Mouse (Mus musculus) lung, postnatal 0 days (tissue): ENCODE data around the gene Dmwd. TPM values are rescaled to one million over a fixed set of nuclear protein-coding genes. Genes with fewer than 3 reads are reported as not detected.
"Not testable (repeated sequence)": the region's sequence is repeated elsewhere in the genome, so short reads cannot be mapped to it uniquely, and the experiment has no call there.

Experiments
- ATAC-seq: fragments of 200-750 bp; cut with Nextera tagmentation; 2 replicates; pipeline ENCODE4 v1.8.0; 2017; ENCODE audit warnings: moderate library complexity
- DNase-seq: peaks from one replicate; pipeline ENCODE4 v3.0.0-alpha.2; 2016; ENCODE audit warnings: low spot score
- H3K27ac ChIP-seq: fragments of 300-500 bp; sonication (generic); 2 replicates; pipeline ENCODE4 v1.5.1; 2014; ENCODE audit warnings: antibody characterized with exemption, mild to moderate bottlenecking, low read length, mixed read lengths
- H3K27me3 ChIP-seq: fragments of 300-500 bp; sonication (generic); replicated peaks from 2 replicates; pipeline ENCODE4 v1.6.1; 2014; ENCODE audit warnings: low read length, mixed read lengths; ENCODE audit not compliant: insufficient read depth
- H3K36me3 ChIP-seq: fragments of 300-500 bp; sonication (generic); 2 replicates; pipeline ENCODE4 v1.6.1; 2014; ENCODE audit warnings: low read length, mixed read lengths; ENCODE audit not compliant: insufficient read depth
- H3K4me1 ChIP-seq: fragments of 300-500 bp; sonication (generic); 2 replicates; pipeline ENCODE4 v1.6.1; 2014; ENCODE audit warnings: antibody characterized with exemption, low read depth, low read length, mixed read lengths; ENCODE audit not compliant: insufficient read depth
- H3K4me2 ChIP-seq: fragments of 300-500 bp; sonication (generic); replicated peaks from 2 replicates; pipeline ENCODE4 v1.6.1; 2014; ENCODE audit warnings: low read depth, mild to moderate bottlenecking, low read length, moderate library complexity, mixed read lengths
- H3K4me3 ChIP-seq: fragments of 300-500 bp; sonication (generic); 2 replicates; pipeline ENCODE4 v1.5.1; 2014; ENCODE audit warnings: low read depth, low read length
- H3K9ac ChIP-seq: fragments of 300-500 bp; sonication (generic); replicated peaks from 2 replicates; pipeline ENCODE4 v1.6.1; 2014; ENCODE audit warnings: low read depth, mild to moderate bottlenecking
- H3K9me3 ChIP-seq: fragments of 300-500 bp; sonication (generic); 2 replicates; pipeline ENCODE4 v1.6.1; 2016; ENCODE audit warnings: low read length, mixed read lengths
- CTCF ChIP-seq: IDR thresholded peaks from 2 replicates; pipeline ENCODE4 v1.5.1; 2016; ENCODE audit warnings: antibody characterized with exemption, mild to moderate bottlenecking
- EP300 ChIP-seq: IDR thresholded peaks from 2 replicates; pipeline ENCODE4 v1.6.1; 2016; ENCODE audit warnings: antibody characterized with exemption, mild to moderate bottlenecking, control low read depth
- WGBS: fragments of 180-500 bp; shearing (Covaris S2); extraction: QIAGEN DNeasy Blood & Tissue Kit; methylation state at CpG from one replicate; pipeline ENCODE4 v1.1.7; 2014; 5-methylcytosine and 5-hydroxymethylcytosine counted together
- polyA plus RNA-seq: library from polyadenylated mRNA; unstranded; fragments of >200 nt; fragmentation: Nextera tagmentation; extraction: Ambion mirVana; gene quantifications from 2 replicates; pipeline ENCODE4 v1.2.1, GENCODE M21; 2015

The Dmwd gene
- polyA plus RNA-seq, 1 experiment from 2014 or later = 9.7 TPM

- 49% methylated on average over 12 of the region's 14 CpGs for WGBS
- Histone ChIP-seq H3K4me2 (no peak overlapping the region), H3K36me3 (no peaks in the 10 kb centered on the region), H3K4me3 (no peak overlapping the region), H3K9me3 (no peaks in the 10 kb centered on the region), H3K27me3 (peaks cover 10% of the 10 kb centered on the region), H3K27ac (no peak overlapping the region), H3K9ac (no peak overlapping the region), H3K4me1 (no peaks in the 10 kb centered on the region)
- ATAC-seq (no peak), DNase-seq (no peak)
- TF ChIP-seq EP300 (no peak), CTCF (no peak)
Observed at GRCm38 (mm10) chr7:19067935-19068334, 8.1 kb upstream of the Dmwd start.

- WGBS = 5% methylated on average over 2 of the region's 2 CpGs
Observed at GRCm38 (mm10) chr7:19068707-19069106, 7.3 kb upstream of the Dmwd start.

GRCm38 (mm10) chr7:19069500-19069899 is 6.5 kb upstream of the Dmwd start:
- peak; percentile 47 for DNase-seq
- Histone ChIP-seq H3K27ac (no peak overlapping the region), H3K27me3 (peaks cover 10% of the 10 kb centered on the region), H3K9ac (no peak overlapping the region), H3K9me3 (no peaks in the 10 kb centered on the region), H3K4me3 (no peak overlapping the region), H3K4me2 (no peak overlapping the region), H3K36me3 (no peaks in the 10 kb centered on the region), H3K4me1 (no peaks in the 10 kb centered on the region)
- TF ChIP-seq CTCF (peak; percentile 68), EP300 (no peak)
- 45% methylated on average over 3 of the region's 3 CpGs for WGBS
- no peak for ATAC-seq

More at GRCm38 (mm10) chr7:19068707-19069106, 7.3 kb upstream of the Dmwd start:
- Histone ChIP-seq H3K4me3 (no peak overlapping the region), H3K27ac (no peak overlapping the region), H3K36me3 (no peaks in the 10 kb centered on the region), H3K9me3 (no peaks in the 10 kb centered on the region), H3K4me1 (no peaks in the 10 kb centered on the region), H3K4me2 (no peak overlapping the region), H3K9ac (no peak overlapping the region), H3K27me3 (peaks cover 10% of the 10 kb centered on the region)
- TF ChIP-seq EP300 = no peak
- TF ChIP-seq CTCF = peak; percentile 85
- ATAC-seq = no peak
- DNase-seq = peak; percentile 73

- ATAC-seq, H3K4me1 ChIP-seq, H3K9ac ChIP-seq, DNase-seq, H3K27ac ChIP-seq, H3K27me3 ChIP-seq, H3K4me2 ChIP-seq, H3K36me3 ChIP-seq, H3K9me3 ChIP-seq, H3K4me3 ChIP-seq: not testable (repeated sequence)
- 51% methylated on average over 3 of the region's 3 CpGs for WGBS
- peak; percentile 47 for TF ChIP-seq CTCF
Observed at GRCm38 (mm10) chr7:19071024-19071423, 5.0 kb upstream of the Dmwd start.

GRCm38 (mm10) chr7:19073504-19073903 is 2.5 kb upstream of the Dmwd start:
- Histone ChIP-seq H3K36me3 (no peaks in the 10 kb centered on the region; the same call in 1 of the 2 replicates), H3K9me3 (no peaks in the 10 kb centered on the region), H3K4me2 (no peak overlapping the region), H3K9ac (no peak overlapping the region), H3K27ac (no peak overlapping the region), H3K4me3 (no peak overlapping the region), H3K4me1 (peaks cover 12% of the 10 kb centered on the region; the same call in 1 of the 2 replicates), H3K27me3 (no peaks in the 10 kb centered on the region)
- no peak for ATAC-seq
- WGBS = 75% methylated on average over 5 of the region's 9 CpGs
- DNase-seq = no peak
- TF ChIP-seq EP300 (no peak), CTCF (peak; percentile 72)

GRCm38 (mm10) chr7:19074494-19074893 is 1.5 kb upstream of the Dmwd start:
- WGBS = 94% methylated on average over 6 of the region's 6 CpGs
- TF ChIP-seq CTCF (peak; percentile 38), EP300 (no peak)
- no peaks in the 10 kb centered on the region for H3K9me3 ChIP-seq
- H3K27me3 ChIP-seq = no peaks in the 10 kb centered on the region
- no peak overlapping the region for H3K4me3 ChIP-seq
- DNase-seq (no peak), ATAC-seq (no peak)
- H3K36me3 ChIP-seq = no peaks in the 10 kb centered on the region; the same call in 1 of the 2 replicates
- no peak overlapping the region for H3K4me2 ChIP-seq
- H3K9ac ChIP-seq = no peak overlapping the region
- H3K27ac ChIP-seq = no peak overlapping the region
- H3K4me1 ChIP-seq = peaks cover 12% of the 10 kb centered on the region; the same call in 1 of the 2 replicates

GRCm38 (mm10) chr7:19075231-19075630 is 796 bp upstream of the Dmwd start:
- 51% methylated on average over 5 of the region's 5 CpGs for WGBS
- ATAC-seq = no peak

More at GRCm38 (mm10) chr7:19075231-19075630, 796 bp upstream of the Dmwd start:
- peak overlapping the region; percentile 84 for H3K4me2 ChIP-seq
- peaks cover 2% of the 10 kb centered on the region; the same call in 1 of the 2 replicates for H3K36me3 ChIP-seq
- H3K9me3 ChIP-seq = no peaks in the 10 kb centered on the region
- H3K4me1 ChIP-seq = peaks cover 12% of the 10 kb centered on the region; the same call in 1 of the 2 replicates
- peak overlapping the region; percentile 83 for H3K4me3 ChIP-seq
- no peak overlapping the region for H3K27ac ChIP-seq
- TF ChIP-seq EP300 (no peak), CTCF (no peak)
- H3K27me3 ChIP-seq = no peaks in the 10 kb centered on the region
- 0 out of 2 replicates have a peak overlapping the region, but pooled peaks have one; percentile 23 for H3K9ac ChIP-seq
- no peak for DNase-seq
